Mouse (Mus musculus) lung, postnatal 10 days (tissue): ENCODE results near the gene Sh3pxd2b.
A peak's percentile ranks its signal among the peaks of the same experiment; 100 is the strongest.

Experiments used
- DNase-seq: peaks from one replicate; pipeline ENCODE4 v3.0.0; 2021

Sh3pxd2b gene

DNA sequence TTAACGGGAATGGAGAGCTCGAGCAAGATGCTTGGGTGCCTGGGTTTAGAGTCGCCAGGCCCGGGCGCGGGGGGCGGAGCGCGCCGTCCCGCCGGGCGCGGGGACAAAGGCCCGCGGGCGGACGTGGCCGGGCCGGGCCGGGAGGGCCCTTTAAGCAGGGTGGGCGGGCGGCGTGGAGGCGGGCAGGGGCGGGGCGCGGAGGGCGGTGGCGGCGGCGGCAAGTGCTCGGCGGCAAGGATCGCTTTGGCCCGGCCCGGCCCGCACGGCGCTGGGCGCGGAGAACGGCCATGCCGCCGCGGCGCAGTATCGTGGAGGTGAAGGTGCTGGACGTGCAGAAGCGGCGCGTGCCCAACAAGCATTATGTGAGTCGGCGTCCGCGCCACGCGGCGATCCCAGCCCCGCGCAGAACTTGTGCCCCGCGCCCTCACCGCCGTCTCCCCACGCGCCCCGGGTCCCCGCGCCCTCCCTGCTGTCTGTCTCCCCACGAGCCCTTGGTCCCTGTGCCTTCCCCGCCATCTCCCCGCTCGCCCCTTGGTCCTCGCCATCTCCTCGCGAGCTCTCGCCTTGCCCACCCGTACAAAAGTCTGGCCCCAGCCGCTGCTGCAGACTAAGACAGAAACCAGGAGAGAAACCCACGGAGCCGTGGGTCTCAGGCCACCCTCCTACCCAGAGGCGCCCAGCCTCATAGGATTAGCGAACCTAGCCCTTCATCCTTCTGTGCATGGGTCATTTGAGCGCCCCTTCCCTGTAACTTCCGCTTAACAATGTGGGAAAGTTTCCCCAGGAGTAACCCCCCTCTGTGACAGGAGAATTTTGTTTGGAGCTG is at the start of gene Sh3pxd2b:
Gene Sh3pxd2b (plus strand): TSS at position 214 of the 826 bp plus-strand sequence.
- peak; percentile 75 for DNase-seq

DNA sequence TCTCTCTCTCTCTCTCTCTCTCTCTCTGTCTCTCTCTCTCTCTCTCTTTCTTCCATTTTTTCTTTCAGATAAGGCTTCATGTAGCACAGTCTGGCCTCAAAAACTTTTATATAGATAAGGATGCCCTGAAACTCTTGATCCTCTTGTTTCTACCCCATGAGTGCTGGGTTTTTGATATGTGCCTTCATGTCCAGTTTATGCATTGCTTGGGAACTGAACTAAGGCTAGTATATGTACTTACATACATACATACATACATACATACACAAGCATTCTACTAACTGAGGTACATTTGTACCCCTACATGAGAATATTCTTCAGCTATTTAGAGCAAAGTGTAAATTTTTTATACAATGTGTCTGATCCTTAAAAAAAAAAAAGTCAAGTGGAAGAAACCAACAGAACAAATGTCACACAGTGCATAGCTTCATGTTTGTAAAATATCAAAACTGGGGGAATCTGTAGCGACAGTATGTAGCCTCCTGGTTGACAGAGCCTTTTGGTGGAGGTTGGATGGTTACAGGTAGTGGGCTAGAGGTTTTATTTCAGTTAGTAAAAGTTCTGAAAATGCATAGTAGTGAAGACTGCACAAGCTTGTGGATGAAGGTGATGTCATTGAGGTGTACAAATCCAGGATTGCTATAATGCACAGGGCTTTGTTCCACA is 49.6 kb upstream of the Sh3pxd2b start:
- no peak for DNase-seq

DNA sequence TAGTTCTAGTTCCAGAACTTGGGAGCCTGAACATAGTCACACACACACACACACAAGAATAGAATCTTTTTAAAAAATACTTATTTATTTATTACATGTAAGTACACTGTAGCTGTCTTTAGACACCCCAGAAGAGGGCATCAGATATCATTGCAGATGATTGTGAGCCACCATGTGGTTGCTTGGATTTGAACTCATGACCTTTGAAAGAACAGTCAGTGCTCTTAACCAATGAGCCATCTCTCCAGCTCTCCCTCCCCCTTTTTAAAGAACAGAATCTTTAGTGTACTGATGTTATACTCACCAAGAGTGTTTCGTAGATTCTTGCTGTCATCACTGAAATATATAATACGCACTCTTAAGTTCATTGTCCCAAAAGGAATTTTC is 49.1 kb upstream of the Sh3pxd2b start:
- no peak for DNase-seq

DNA sequence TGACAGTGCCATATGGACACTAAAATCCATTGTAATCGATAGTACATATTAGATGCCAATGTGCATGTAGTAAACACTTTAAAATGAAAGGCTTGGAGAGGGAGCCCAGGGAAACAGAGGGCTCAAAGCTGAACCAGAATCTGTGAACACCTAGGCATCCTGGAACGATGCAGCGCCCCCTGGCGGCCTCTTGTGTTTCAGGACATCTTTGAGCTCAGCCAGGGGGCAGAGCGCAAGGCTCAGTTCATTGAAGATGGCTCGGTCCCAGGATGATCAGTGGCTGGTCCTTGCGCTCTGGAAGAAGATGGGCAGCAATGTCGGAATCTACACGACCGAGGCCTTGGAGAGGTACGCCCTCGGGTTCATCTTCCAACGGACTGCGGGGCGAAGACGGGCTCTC is 47.8 kb upstream of the Sh3pxd2b start, which contains the start of gene Hbq1a:
Gene Hbq1a (plus strand): TSS at position 205 of the 400 bp plus-strand sequence.
- peak; percentile 62 for DNase-seq

DNA sequence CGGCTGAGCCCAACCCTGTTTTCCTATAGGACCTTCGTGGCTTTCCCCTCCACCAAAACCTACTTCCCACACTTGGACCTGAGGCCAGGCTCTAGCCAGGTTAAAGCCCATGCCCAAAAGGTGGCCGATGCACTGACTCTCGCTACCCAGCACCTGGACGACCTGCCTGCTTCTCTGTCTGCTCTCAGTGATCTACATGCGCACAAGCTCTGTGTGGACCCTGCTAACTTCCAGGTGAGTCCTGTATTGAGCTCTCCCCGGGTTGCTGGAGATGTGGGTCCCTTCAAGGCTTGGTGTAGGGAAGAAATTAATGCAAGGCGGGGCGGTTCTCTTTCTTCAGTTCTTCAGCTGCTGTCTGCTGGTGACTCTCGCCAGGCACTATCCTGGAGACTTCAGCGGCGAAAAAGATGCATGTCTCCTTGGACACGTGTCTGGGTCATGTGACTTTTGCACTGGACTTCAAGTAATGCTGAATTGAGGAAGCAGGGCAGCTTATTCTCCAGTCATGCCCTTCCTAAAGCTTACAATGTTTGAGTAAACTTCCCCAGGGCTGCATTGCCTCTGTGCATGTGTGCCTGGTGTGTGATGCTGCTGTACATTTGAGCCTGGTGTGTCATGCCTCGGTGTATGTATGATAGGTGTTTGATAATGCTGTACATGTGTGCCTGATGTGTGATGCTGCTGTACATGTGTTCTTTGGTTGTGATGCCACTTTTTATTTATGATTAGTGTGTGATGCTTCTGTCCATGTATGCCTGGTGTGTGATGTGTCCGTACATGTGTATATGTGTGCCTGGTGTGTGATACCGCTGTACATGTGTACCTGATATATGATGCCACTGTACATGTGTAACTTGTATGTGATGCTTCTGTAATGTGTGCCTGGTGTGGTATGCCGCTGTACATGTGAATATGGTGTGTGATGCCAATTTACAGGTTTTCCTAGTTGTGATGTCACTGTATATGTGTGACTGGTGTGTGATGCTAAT is 47.0 kb upstream of the Sh3pxd2b start:
- DNase-seq = no peak

DNA sequence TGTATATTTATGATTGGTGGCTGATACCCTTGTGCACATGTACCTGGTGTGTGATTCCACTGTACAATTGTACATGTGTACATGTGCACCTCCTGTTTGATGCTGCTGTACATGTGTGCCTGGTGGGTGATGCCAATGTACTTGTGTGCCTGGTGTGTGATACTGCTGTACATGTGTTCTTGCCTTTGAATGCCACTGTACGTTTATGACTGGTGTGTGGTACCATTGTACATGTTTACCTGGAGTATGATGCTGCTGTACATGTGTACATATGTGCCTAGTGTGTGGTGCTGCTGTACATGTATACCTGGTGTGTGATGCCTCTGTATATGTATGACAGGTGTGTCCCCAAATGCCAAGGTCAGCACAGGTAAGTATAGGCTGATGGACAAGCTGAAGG is 46.1 kb upstream of the Sh3pxd2b start:
- DNase-seq = no peak

DNA sequence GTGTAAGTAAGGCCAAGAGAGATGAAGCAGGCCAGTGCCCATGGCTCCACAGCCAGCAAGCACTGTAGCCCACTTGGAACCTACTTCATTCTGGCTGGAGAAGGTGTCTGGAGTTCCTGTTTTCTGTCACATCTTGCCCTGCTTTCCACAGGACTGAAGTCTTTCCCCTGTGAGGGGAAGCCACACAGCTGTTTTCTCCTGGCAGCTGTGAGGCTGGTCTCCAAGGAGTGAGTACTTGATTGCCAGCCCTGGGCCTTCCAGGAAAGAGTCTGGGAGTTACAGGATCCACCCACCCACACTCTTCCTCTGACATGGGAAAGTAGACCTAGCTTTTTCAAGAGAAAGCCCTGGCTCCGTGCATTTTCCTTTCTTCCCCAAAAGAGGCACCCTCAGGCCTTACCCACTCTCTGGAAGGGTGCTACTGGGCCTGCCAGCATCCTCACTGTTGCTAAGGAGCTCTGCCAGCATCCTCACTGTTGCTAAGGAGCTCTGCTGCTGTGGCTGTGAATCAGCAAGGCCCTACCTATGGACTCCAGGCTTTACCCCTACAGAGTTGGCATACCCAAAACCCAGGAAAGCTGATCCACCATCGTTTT is 44.7 kb upstream of the Sh3pxd2b start:
- DNase-seq = peak; percentile 57

DNA sequence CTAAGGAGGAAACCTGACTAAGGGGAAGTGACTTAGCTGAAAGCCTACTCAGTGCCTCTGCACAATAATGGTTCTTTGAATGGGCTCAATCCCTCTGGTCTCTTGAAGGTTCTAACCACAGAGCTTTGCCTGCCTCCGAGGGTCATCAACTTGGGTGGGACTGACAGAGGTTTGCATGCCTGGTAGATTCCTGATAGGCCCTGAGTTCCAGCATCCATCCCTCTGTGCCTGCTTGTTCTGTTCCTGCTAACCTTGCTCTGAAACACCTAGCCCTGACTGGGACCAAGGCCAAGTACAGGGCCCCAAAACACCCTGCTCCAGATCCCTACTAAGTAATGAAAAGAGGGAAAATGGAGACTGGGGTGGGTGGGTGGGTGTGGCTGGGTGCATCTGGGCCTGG is 44.2 kb upstream of the Sh3pxd2b start:
- DNase-seq = no peak

DNA sequence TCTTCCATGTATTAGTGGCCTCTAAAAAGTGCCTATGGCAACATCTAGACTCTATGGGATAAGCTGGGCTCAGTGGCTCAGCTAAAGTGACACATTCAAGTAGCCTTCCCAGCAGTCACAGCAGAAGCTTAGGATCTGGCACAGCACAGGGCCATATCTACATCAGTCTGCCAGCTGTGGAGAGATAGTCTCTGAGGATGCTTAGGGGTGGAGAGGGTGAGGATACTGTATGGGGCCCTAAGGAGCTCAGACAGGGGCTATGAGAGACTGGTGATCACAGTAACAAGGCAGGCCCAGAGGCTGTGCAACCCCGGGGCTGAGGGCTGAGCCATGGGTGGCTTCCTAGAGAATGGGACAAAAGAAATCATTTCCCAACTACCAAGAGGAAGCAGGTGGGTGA is 40.6 kb upstream of the Sh3pxd2b start:
- no peak for DNase-seq

DNA sequence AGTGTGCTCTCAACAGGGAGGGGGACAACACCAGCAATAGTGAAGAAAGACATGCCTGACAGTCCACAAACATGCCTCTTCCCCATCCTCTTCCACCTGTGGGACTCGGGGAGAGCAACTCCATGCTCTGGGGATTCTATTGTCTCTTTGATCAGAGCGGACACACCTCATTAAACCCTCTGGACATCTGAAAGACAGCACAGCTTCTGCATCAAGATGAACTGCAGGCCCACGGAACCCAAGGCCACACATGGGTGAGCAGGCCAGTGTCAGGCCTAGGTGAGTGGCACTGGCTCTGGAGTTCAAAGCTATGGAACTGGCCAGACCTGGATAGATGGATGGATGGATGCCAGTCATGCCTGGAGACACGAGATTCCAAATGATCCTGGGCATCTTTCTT is 38.2 kb upstream of the Sh3pxd2b start:
- DNase-seq = no peak

DNA sequence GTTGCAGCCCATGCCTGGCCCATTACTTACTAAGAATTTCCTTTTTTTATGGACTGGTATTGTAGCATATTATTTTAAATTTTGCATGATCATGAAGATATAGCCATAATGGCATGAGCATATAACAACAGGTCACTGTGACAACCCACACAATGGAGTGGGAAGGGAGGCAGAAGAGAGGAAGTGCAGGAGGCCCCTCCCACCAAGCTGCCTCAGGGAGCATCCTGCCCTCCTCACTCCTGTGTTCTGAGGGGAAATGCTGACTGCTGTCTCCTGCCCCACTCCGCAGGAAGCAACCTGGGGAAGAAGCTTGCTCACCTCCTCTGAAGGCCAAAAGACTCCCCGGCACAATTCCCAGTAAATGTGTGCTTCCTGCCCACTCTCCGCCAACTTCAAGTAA is 37.7 kb upstream of the Sh3pxd2b start:
- no peak for DNase-seq

DNA sequence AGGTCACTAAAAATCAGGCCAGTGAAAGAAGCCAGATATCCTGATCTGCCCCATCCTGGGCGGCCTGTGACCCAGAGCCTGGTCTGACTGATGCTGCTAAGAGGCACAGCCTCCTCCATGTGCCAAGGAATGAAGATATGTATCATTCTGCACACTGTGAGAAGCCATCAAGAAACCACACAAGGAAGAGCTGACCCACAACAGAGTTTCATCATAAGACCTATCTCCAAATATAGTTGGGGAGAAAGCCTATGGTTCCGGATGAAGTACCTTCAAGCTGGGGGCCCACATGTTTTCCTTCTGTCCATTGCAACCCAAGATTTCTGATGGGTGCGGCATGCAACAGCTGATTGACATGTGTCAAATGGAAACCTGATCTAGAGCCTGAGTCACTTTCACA is 31.6 kb upstream of the Sh3pxd2b start:
- no peak for DNase-seq

DNA sequence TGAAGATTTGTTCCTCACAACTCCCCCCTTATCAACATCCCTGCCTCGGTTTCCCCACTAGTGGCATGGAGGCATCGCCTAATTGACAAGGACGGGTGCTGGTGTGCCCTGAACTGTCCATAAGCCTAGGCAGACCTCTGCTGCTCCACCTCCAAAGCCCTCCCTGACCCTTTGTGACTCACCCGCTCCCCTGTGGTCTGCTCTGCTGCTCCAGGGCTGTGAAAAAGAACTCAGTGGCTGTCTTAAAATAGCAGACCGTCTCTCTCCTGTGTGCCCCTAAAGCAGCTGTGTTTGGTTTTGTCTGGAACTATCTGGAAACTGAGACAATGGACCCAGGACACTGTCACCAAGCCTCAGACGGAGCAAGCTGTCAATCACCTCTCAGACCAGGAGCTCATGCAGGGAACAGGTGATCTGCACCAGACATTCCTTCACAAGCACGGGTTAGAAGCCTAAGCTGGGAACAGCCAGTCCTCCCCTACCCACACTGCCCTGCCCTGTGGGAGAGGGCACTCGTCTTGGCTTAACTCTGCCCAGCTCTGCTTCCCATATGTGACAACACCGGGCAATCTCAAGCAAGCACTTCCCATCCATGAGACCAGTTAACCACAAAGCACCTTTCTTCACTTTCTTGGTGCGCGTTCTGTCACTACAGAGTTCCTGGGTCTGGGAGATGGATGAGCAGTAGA is 27.0 kb upstream of the Sh3pxd2b start:
- no peak for DNase-seq

DNA sequence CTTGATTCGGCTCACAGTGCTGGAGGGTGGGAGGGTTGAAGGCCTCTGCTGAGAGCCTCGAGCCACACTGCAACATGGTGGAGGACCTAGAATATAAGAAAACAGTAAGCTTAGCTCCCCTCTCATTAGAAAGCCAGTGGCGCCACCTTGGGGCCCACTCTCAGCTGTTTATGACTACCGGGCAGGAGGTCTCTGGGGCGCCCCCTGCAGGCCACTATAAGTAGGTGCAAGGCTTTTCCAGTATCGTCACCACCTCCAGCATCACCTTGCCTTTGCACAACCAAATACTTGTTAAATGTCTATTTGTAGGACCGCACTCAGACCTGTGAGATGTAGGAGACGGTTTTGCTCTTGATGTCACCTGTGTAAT is 26.4 kb upstream of the Sh3pxd2b start:
- DNase-seq = peak; percentile 78

DNA sequence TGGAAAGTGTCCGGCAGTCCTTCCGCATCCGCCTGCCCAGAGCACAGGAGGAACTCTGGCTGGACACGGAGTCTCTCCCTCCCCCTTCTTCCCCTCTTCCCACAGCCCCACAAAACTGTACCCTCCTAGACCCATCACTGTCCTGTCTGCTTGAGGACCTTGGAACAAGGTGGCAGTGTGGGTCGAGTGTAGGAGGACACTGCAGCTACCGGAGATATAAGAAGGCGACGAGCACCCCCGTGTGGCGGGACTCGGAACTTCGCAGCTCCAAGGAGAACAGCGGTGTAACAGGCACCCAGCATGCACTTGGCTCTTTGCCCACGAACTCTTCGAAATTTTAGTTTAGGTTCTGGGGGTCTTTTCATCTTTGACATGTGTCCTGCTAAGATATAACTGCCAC is 23.0 kb upstream of the Sh3pxd2b start:
- DNase-seq = peak; percentile 92

DNA sequence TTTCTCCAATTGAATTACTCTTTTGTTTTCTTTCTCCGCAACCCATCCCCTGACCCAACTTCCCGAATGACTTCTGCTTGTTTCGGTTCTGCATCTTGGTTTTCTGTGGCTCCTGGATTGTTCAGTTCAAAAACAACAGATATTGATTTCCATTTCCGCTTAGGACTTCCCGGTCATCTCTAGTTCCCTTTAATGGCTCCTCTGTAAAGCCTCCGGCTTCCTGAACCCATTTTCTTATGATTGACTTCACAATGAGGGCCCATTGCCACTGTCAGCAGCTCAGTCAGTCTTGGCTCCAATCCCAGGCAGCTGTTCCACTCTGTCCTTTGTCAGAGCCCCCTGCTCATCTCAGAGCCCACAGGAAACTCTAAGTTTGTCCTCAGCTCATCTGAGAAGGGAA is 16.5 kb upstream of the Sh3pxd2b start:
- DNase-seq = peak; percentile 71

DNA sequence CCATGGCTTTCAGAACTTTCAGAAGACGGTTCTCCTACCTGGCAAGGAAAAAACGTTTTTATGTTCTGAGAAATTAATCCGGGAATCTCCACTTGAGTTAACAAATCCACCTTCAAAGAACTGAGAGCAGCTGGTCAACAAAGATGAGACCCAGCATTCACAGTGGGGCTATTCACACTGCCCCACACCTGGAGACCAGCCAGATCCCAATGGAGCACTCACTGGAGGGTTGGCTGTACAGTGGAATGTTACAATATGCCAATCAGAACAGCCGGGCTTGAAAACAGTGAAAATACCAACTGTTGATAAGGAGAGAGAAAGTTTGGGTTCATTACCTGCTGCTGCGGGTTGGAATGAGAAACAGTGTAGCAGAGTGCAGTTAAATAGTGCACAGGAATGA is 15.8 kb upstream of the Sh3pxd2b start:
- no peak for DNase-seq

DNA sequence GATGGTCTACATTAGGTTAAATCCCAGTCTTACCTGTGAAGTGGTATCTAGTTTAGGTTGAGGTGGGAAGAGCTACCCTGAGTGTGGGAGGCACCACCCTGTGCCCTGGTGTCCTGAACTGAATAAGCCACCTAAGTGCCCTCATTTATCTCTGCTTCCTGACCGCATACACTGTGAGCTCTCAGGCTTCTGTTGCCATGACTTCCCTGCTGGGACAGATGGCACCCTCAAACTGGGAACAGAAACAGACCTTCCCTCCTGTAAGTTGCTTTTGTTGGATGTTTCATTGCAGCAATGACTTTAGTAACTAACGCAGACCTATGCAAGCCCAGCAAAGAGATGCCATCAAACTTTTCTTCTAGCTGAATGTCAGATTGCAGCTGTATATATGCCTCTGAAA is 14.4 kb upstream of the Sh3pxd2b start:
- DNase-seq = no peak

DNA sequence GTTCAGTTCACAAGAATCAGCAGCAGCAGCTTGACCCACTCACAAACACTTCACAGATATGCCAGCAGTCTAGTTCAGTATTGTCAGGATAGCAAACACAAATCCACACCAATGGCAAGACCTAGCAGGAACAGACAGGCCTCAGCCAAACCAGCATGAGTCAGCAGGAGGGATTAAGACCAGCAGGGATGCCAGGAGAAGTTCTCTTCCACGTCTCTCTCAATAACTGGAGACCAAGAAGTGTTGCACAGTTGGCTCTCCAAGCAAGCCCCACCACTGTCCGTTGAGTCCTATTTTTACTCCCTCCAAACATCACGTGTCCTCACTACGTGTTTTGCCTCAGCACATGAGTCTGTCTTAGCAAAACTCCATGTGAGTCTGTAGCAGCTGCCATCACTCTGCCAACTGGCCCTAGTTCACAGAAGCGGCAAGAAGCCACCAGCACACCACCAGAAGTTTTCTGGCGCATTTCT is 11.1 kb upstream of the Sh3pxd2b start:
- peak; percentile 75 for DNase-seq

DNA sequence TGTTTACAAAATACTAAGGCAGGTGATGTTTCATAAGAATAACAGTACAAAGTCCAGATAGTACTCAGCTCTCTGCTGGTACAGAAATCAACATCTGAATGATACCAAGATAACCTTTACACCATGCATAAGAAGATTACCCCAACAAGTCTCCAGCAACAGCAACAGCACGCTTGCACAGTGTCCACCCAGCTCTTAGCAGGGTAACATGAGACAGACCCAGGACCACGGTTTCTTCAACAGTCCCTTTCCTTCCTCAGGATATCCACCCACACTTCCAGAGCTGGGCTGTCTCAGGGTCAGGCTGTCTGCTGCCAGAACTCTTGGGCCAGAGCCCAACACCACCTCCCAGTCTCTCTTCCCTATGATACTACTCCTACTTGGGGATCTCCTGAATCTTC is 8.5 kb upstream of the Sh3pxd2b start:
- DNase-seq = peak; percentile 59

DNA sequence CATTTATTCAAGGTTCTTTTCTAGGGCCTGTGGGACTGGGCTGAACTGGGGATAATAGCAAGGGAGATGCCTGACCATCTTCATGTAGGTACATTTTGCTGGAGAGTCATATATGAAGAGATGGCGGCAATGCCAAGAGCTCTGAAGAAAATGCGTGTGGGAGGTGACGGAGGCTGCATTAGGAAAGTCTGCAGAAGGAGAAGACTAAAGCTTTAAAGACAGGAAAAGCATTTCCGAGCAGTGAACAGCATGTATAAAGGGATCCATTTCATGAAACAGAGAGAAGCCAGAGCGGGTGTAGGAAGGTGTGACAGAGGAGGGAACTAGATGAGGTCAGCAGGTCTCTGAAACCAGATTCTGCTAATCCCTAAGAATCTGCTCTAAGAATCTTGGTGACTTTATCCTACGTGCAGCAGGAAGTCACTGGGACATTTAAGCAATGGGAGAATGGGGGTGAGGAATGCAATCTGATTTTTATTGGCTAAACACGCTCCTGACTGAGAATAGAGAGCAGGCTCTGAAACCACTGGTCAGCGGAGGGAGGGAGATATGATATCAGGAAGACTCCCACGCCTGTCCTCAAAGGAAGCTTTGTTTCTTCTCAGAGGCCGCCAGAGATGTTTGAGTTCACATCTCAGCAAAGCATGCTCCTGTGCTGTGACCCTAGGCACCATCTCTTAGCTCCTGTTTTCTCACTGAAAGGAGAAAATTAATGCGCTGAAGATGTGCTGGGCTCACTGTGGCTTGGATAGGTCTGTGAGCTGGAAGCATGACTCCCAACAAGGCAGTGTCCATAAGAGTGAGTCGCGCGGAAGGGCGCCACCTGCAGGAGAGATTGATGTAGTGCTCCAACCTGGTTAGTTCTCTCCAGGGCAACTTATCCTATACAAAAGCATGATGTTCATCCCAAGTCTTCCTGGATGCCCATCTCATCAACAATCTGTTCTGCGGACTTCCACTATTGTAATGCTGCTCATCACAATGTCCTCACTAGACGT is 6.8 kb upstream of the Sh3pxd2b start:
- peak; percentile 63 for DNase-seq
